Mouse (Mus musculus): ENCODE measurements around the gene Gp1bb.

DNA sequence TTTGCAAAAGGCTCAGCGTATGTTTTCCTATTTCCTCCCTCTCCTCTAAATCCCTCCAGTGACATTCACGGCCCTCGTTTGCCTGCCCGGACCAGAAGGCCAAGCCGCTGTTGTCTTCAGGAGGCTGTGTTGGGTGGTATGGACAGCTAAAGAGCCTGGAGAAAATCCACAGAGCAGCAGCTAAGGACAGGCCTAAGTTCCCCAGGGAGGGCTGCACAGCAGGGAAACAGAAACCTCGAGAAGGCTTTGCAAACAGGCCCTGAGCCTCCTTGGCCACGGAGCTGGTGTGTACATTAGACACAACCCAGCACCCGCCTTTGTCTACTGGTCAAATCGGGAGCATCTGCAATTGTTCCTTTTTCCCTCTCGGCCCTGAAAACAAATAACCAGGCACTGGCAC is 36.5 kb downstream of the Gp1bb start:
- TF ChIP-seq CTCF (IDR thresholded peaks at IDR 0.05; ENCODE audit: extremely low read depth, insufficient read length, insufficient replicate concordance, low read depth, low read length): no peak
- TF ChIP-seq POLR2A (IDR thresholded peaks at IDR 0.05; ENCODE audit: low read depth, low read length): no peak

Data from small intestine, adult 2 months (tissue).